Mouse (Mus musculus): ENCODE results near the gene Ppcdc.

GRCm38 (mm10) chr9:57398773-57399172 lies 41.2 kb downstream of the Ppcdc start:
- no peak for TF ChIP-seq CTCF (IDR thresholded peaks at IDR 0.05; ENCODE audit: insufficient read depth, low read length)
- TF ChIP-seq POLR2A (IDR thresholded peaks at IDR 0.05; ENCODE audit: borderline replicate concordance, extremely low read depth, low read depth, low read length), result no peak

All from lung, adult 2 months (tissue).